Mouse (Mus musculus) heart, postnatal 4 days (tissue): Measurements from ENCODE around the gene Ddb1. TPM values are rescaled to one million over a fixed set of nuclear protein-coding genes. Genes with fewer than 3 reads are reported as not detected.
A peak's percentile ranks its signal among the peaks of the same experiment; 100 is the strongest.

Experiments used
- DNase-seq: peaks from one replicate; pipeline ENCODE4 v3.0.0; 2021
- total RNA-seq, 2 experiments: library from RNA; stranded (reverse); gene quantifications; 2 replicates each; pipeline ENCODE4 v1.2.3; 2021

The Ddb1 gene
- total RNA-seq, 2 experiments from 2014 or later: 269 to 282 TPM

DNA sequence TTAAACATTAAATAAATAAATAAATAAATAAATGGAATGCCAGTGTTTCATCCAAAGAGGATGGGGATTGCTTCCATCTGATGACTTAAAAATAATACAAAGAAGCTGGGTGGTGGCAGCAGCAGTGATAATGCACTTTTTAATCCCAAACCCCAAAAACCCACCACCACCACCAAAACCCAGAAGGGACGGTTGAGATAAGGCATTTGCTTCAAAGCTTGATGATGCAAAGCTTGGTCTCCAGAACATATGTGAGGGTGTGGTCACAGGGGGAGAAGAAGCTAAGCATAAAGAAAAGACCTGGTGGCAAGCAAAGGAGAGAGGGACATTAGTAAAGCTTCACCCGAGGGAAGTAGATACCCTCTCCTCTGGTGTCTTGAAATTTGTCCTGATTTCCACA, 56.8 kb downstream of the Ddb1 start:
- no peak for DNase-seq

DNA sequence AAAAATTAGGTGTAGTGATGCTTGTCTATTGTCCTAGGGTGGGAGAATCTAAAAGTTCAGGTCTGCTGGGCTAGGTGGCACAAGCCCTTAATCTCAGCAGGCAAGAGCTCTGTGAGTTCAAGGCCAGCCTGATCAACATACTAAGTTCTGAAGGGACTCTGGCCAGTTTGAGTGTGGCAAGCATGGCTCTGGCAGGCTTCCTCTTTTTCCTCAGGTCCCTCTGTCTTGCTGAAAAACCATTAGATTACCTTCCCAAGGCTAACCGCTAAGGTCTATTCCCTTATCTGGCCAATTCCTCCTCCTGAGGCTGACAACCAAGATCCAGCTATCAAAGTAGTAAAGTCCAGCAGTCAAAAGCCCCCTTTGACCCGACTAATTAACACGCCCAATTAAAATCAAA, 57.5 kb downstream of the Ddb1 start:
- no peak for DNase-seq

DNA sequence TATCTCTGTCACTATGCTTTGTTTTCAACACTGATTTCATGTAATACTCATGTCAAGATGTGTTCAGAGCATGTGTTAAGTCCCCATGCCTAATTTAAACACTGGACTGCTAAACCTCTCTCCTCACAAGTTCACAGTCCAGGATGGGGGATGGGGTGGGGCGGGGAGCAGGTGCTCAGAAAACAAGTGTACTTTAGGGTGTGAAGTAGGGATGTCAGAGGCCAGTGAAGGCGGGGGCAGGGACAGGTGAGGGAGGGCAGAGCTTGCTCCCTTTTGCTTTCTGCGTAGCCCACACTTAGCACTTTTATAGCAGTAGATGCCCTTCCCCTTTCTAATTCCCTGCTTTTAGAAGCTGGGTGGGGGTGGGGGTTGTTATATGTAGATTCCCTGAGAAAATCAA, 60.0 kb downstream of the Ddb1 start:
- DNase-seq: no peak

DNA sequence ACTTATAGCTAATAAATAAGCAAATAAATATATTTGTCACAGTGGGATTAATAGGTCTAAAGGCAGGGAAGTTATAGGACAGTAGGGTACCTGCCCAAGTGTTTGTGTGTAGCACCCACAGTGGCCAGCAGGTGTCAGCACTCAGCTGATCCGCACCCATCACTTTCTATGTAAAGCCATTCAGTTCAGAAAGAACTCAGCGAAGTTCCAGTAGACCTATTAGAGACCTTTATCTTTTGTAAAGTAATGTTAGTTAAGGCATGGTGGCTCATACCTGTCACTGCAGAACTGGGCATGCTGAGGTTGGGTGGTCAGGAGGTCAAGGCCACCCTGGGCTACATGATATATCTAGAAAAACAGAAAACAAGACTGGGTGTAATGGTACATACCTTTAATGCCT, 60.4 kb downstream of the Ddb1 start:
- DNase-seq: peak; percentile 81

DNA sequence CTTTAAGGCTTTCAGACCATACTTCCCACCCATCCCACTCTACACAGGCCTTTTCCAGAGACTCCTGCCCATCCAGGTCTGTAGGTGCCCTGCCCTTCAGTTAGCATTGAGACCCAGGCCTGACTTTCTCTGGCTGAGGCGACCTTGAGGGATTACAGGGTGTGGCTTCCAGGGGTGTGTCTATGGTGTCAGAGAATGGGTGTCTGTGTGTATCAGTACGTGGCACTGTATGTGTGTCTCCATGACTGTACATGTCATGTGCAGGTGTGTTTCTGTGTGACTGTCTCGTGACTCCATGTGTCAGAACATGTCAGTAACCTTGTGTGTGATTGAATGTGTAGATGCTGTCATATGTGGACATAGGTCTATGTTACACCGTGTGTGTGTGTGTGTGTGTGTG, 66.2 kb downstream of the Ddb1 start:
- no peak for DNase-seq

DNA sequence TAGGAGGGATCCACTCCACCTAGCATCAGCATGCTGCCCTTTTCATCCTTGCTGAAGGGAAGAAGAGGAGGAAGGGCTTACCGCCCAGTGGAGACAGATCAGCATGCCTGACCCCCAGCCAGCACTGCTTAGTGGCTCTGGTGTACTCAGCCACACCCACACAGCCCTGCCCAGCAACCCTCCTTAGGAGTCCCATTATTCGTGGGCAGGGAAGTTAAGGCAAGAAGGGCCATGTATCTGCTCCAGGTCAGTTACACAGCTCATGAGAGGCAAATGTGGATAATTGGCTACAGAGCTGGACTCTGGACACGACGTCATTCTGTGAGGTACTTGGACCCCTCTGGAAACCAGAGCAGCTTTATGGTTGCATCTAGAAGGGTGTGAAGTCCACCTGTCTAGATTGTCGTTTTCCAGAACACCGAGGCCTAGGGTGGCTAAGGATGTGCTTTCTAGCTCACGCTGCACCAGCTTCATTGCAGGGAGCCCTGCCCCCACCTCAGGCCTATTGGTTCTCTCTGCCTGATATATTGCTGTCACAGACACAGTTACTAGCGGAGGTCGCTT, 66.8 kb downstream of the Ddb1 start:
- DNase-seq: no peak

DNA sequence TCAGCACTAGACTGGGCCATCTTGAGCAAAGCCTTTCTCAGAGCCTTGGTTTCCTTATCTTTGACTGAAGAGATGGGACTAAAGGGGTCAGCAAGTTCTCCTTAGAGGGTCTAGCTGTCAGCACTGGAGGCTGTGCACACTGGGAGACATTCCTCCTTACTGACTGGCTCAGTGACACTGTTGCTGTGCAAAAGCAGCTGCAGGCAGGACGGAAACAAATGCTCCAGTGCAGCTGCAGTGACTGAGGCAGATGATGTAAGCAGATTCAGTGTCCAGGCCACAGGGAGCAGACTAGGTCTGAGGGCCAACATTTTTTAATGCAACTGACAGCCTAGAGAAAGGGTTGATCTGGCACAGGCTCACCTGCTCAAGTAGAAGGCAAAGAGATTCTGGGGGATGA, 68.1 kb downstream of the Ddb1 start:
- no peak for DNase-seq

DNA sequence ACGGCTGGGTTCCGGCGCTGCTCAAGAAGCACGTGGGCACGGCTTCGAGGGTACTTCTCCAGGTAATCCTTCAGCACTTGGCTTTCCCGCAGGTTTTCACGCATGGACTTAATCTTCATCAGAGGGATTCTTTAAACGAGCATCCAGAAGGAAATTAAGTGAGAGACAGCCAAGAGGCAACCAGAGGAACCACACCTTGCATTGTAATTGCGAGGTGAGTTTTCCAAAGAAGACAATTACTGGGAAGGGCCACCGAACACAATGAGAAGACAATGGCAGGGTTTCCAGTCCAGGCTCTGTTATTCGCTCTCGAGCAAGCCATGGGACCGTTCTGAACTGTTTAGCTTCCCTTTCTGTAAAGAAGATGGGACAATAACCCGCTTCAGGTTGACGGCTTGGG, 71.5 kb downstream of the Ddb1 start:
- DNase-seq: no peak

DNA sequence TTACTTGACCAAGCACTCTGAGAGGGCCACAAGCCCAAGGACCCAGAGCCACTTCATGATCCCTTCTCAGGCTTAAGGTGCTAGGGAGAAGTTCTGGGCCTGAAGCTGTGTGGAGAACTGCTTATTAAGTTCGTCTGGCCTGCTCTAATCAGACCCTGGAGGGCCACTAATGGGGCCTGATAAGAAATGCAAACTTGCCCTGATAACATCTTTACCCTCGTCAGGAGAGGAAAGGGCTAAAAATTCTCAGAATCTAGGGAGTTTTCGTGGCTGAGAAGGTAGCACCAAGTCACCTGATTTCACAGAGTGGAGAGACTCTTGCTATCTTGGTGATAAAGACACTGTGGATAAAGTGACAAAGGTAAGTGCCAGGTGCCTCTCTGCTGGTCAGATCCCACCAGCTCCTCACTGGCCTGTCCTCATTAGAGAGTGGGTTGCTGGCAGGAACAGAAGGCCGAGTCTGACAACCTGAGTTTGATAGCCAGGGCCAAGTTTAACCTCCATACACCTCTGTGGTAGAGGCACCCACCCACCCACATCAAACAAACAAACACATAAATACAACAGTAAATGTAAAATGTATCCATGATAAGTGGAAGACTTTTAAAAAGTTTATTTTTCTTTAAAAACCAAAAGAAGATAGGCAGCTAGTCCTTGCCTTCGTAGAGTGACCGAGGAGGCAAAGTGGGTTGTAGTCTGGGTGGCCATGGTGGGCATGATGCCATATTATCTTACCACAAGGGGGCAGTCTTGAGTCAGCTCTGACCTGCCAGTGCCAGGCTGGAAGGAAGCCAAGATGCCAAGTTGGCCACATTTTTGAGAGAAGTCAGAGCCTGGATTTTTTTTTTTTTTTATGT, 73.0 kb downstream of the Ddb1 start, which contains the start of gene Pga5:
Gene Pga5, minus strand, starts transcription at position 157 of the 857 bp plus-strand sequence.
- peak; percentile 91 for DNase-seq

DNA sequence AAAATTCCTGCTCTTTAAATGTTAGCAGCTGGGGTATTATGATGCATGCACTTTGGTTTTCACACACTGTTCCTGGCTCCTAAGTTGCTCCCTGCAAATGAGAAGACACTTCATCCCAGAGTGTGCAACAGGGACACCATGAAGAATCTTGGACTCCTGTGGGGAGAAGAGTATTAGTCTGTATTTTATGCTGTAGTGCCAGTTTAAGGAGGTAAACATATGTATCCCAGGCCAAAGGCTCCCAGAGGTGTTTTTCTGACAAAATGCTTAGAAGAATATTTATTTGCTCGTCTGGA, 73.6 kb downstream of the Ddb1 start:
- no peak for DNase-seq

Other genes starting within 250 kb of the Ddb1 start
- 10 to 100 TPM; 40.8 to 44.7 TPM for gene Syt7, start 216.2 kb upstream of the Ddb1 start, total RNA-seq
- gene Lrrc10b, start 147.9 kb upstream of the Ddb1 start, total RNA-seq: 1 to 10 TPM; 3.3 to 4.7 TPM
- under 1 TPM; 0.52 to 0.77 TPM for gene Ppp1r32, start 122.4 kb upstream of the Ddb1 start, total RNA-seq
- 10 to 100 TPM; 50.0 to 52.9 TPM for gene Cpsf7, start 80.1 kb upstream of the Ddb1 start, total RNA-seq
- gene Sdhaf2, start 79.2 kb upstream of the Ddb1 start, total RNA-seq: 10 to 100 TPM; 54.2 to 56.5 TPM
- 1 to 10 TPM; 5.8 to 6.2 TPM for gene Tmem216, start 49.1 kb upstream of the Ddb1 start, total RNA-seq
- gene Cyb561a3, start 28.2 kb upstream of the Ddb1 start, total RNA-seq: 10 to 100 TPM in 1 of 2 experiments, 1 to 10 TPM in 1; 8.1 to 11.3 TPM
- 1 to 10 TPM; 6.1 to 7.7 TPM for gene Tmem138, start 28.0 kb upstream of the Ddb1 start, total RNA-seq
- gene Tkfc, start 327 bp downstream of the Ddb1 start, total RNA-seq: 10 to 100 TPM; 13.3 to 13.6 TPM
- under 1 TPM; 0.38 to 0.47 TPM for gene Vwce, start 28.9 kb downstream of the Ddb1 start, total RNA-seq
- not detected for gene Pga5, start 72.7 kb downstream of the Ddb1 start, total RNA-seq
- 10 to 100 TPM; 26.1 to 27.9 TPM for gene Vps37c, start 83.4 kb downstream of the Ddb1 start, total RNA-seq
- under 1 TPM; 0.34 to 0.95 TPM for gene Cd5, start 133.7 kb downstream of the Ddb1 start, total RNA-seq
- under 1 TPM in 1 of 2 experiments, not detected in 1; 0.17 TPM for gene Cd6, start 224.7 kb downstream of the Ddb1 start, total RNA-seq
- gene Slc15a3, start 234.4 kb downstream of the Ddb1 start, total RNA-seq: 1 to 10 TPM; 2.1 to 2.3 TPM